Mouse (Mus musculus): Measurements from ENCODE around the gene Cpne5.
"Not testable (repeated sequence)": the region's sequence is repeated elsewhere in the genome, so short reads cannot be mapped to it uniquely, and the experiment has no call there.

Cpne5 gene

DNA sequence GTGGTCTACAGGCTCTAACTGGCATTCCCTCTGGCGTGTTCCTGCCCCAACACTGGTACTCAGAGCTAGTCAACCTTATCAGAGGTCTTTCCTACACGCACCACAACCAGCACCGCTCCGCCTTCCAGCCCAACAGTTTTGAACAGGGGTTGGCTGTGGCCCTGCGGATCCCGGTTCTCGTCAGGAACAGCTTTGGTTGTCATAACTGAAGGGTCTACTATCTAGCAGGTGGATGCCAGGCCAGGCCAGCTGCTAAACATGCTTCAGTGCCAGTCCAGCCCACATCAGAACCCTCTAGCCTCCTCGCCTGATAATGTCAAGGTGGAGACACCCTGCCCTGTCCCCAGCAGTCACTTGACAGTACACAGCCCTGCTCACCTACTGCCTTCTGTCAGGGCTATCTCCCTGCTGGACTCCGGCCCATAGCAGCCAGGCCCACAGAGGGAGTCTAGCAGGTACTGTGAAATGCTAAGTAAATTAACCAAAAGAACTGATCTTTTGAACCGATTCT, 19.1 kb upstream of the Cpne5 start:
- no peak for DNase-seq (ENCODE audit: low spot score)

- DNase-seq (ENCODE audit: low spot score), result no peak
These were observed 18.5 kb upstream of the Cpne5 start for GRCm38 (mm10) chr17:29256507-29256906.

DNA sequence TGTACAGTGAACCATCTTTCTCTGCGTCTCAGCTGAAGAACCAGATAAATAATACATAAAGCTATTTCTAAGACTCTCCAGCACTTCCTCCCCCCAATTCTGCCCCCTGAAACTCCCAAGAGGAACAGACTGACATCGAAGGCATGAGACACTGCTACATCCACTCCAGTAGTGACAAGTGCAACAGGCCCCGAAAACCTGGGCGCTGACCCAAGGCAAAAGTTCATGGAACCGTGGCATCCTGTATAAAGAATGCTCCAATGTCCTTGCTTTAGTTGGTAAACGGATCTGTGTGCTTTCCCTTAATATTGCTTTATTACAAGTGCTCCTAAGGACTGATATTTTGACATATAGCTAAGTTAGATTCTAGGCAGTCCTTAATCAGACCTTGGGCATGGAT, 16.8 kb upstream of the Cpne5 start:
- not testable (repeated sequence) for DNase-seq (ENCODE audit: low spot score)

DNA sequence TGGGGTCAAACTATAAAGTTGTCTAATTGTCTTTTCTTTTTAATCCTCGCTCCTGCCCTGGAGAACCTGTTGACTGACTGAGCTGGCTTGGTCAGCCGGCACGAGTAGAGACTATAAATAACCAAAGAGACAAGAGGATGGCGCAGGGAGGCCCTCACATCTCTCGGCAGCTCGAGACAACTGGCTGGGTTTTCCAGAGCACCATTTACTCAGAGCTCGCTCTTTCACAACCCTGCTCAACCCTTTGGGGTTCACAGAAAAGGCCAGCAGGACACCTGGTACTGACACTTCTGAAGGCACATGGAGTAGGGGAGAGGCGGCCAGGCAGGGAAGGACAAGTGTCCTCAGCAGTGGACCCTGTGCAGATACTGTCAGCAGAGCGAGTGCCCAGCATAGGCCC, 15.7 kb upstream of the Cpne5 start:
- DNase-seq (ENCODE audit: low spot score), result no peak

- DNase-seq (ENCODE audit: low spot score), result no peak
These were observed 15.3 kb upstream of the Cpne5 start for GRCm38 (mm10) chr17:29253236-29253635.

GRCm38 (mm10) chr17:29251608-29252390, 13.8 kb upstream of the Cpne5 start:
- no peak for DNase-seq (ENCODE audit: low spot score)

DNA sequence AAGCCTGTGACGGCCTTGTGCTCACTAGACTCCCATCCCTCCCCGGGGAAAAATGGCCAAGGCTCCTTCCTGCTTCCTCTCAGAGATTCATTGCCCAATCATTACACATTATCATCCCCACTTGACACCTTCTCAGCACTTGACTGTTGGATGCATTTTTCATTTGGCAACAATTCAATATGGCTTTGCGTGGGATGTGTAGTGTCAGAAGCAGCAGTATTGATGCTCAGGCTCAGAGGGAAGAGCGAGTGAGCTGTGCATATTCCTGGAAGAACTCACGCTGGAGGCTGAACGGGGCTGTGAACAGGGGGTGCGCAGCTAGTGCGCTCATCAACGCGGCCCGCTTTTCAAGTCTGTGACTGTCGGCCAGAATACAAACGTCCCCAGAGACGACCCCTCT, 13.0 kb upstream of the Cpne5 start:
- not testable (repeated sequence) for DNase-seq (ENCODE audit: low spot score)

GRCm38 (mm10) chr17:29249512-29249911, 11.5 kb upstream of the Cpne5 start:
- DNase-seq (ENCODE audit: low spot score), result no peak

DNA sequence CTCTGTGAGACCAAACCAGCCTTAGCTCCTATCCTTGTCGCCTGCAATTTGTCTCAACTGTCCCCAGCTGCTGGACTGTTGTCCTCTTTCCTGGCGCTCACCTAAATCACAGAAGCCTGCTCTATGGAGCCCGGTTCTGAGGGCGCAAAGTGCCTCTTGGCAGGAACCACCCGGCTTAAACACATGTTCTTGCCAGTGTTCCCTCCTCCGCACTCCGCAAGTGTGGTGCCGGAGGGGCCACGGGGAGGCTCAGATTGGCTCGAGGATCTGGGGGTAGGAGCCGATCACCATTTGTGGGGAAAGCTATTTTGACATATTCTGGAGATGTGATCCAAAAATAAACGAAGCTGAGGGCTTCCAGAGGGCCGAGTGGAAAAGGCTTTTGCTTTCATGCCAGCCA, 9.9 kb upstream of the Cpne5 start:
- no peak for DNase-seq (ENCODE audit: low spot score)

DNA sequence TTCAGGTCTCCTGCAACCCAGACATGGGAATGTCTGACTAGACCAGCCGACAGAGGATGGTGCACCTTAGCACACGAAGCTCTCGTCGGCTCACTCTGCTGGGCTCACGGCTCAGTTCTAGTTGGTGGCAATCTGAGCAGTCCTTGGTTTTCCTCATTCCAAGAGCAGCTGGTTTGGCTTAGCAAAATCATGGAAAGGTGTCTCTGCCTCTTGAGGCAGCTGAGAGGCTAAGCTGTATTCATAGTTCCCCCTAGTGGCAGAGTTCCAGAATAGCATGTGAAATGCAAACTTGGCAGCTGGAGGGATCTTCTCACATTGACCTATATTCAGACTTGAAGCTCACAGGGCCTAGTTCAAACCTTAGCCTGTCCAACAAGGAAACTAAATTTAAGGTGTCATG, 8.6 kb upstream of the Cpne5 start:
- DNase-seq (ENCODE audit: low spot score), result peak; percentile 97

- peak; percentile 48 for DNase-seq (ENCODE audit: low spot score)
These were observed 7.8 kb upstream of the Cpne5 start for GRCm38 (mm10) chr17:29245725-29246124.

DNA sequence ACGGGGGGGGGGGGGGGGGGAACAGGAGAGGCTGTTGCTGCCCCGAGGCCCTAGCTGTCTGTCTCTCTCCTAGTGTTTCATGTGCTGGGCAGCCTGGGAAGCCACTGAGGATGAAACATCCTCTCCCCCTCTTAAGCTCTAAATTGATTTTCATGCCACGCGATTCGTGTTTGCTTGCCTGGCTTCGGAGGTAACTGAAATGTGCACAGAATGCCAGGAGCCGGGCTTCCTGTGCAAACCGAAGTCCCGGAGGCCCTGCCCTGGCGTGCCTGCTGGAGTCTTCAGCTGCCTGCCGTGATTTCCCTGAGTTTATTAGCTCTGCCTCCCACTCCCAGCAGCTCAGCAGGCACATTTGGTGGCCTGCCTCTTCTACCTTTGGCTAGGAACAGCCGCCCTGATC, 6.9 kb upstream of the Cpne5 start:
- DNase-seq (ENCODE audit: low spot score), result no peak

- no peak for DNase-seq (ENCODE audit: low spot score)
These were observed 516 bp upstream of the Cpne5 start for GRCm38 (mm10) chr17:29238421-29238945.

- DNase-seq (ENCODE audit: low spot score), result peak; percentile 15
These were observed 648 bp downstream of the Cpne5 start for GRCm38 (mm10) chr17:29237267-29237771.

GRCm38 (mm10) chr17:29236111-29236510, 1.9 kb downstream of the Cpne5 start:
- peak; percentile 8 for DNase-seq (ENCODE audit: low spot score)

- DNase-seq (ENCODE audit: low spot score), result no peak
These were observed 6.9 kb downstream of the Cpne5 start for GRCm38 (mm10) chr17:29231109-29231508.

- DNase-seq (ENCODE audit: low spot score), result peak; percentile 63
These were observed 17.3 kb downstream of the Cpne5 start for GRCm38 (mm10) chr17:29220631-29221030.

DNA sequence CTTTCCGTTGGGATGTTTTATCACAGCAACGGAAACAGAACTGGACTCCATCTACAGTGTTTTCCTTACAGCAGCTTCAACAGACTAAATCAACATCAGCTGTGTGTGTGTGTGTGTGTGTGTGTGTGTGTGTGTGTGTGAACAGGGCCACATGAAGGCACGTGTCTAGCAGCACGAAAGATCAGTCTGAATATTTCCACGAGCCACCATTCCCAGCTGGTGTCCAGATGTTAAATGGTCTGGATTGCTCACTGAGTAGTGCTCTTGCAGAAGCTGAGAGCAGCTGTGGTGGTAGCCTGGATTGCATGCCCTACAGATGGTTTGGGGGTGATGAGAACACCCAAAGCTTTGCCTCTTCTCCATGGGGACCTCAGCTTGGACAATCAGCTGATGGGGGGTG, 19.9 kb downstream of the Cpne5 start:
- DNase-seq (ENCODE audit: low spot score), result no peak

- no peak for DNase-seq (ENCODE audit: low spot score)
These were observed 21.9 kb downstream of the Cpne5 start for GRCm38 (mm10) chr17:29216078-29216477.

DNA sequence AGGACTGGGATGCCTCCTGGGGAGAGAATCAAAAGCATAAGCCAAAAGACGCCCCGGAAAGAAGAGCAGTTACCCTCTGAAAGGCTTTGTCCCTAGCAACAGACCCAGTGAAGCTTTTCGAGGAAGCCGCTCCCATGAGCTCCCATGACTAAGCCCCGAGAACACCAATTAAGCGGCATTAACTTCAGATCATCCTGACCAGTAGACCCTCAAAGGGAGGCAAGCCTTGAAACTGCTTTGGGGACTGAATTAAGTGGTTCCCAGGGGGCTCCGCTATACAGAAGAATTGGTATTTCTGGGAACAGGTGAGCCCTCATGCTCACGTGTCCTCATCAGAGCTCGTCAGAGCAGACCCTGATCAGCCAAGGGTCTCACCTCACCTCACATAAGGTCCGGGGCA, 23.3 kb downstream of the Cpne5 start:
- DNase-seq (ENCODE audit: low spot score), result peak; percentile 39

GRCm38 (mm10) chr17:29214193-29214456, 23.8 kb downstream of the Cpne5 start:
- DNase-seq (ENCODE audit: low spot score), result no peak

DNA sequence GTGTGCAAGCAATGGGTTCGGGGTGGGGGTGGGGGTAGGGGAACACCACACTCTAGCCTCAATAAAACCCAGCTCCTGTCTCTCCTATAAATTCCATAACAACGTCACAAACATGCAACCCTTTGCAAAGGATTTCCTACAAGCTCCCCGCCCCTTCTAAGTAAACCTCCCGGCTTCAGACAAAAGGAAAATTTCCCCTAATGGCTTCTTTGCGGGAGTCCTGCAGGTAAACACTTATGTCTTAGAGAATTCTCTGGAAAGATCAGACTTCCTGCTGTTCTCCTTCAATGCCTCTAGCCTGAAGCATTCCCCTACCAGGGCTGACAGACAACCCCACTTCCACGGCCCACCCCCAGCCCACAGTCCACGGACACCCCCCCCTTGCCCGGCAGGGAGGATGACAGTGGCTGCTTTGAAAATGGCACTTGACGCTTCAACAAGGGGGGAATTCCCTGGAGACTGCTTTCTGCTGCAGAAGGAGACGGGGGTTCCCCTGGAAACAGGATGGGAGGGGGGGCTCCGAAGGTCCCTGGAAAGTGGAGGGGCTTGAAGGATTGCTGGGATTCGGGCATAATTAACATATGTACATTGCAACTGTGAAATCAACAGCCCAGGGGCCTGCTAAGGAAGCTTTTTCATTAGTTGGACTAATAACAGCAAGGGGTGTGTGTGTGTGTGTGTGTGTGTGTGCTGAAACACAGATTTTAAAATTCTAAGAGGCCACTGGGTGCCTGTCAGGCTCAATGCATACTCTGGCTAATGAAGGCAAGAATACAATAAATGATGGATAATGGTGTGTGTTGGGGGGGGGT, 24.4 kb downstream of the Cpne5 start:
- DNase-seq (ENCODE audit: low spot score), result peak; percentile 43

DNA sequence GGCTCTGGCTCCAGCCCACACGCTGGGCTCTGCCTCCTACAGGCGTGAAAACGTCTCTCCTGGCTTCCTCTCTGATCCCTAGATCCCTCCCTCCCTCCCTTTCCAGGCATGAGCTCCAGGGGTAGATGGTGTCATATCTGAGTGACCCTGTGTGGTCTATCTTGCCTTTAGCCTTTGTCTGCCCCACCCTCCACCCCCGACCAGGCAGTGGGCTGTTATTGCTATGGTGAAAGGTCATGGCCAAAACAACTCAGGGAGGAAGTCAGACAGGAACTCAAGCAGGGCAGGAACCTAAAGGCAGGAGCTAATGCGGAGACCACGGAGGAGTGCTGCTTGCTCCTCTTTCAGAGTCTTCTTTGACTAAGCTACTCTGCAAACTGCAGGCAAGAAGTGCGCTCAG, 26.1 kb downstream of the Cpne5 start:
- DNase-seq (ENCODE audit: low spot score), result no peak

Data from retina, embryonic 14.5 days (tissue).